Mouse (Mus musculus) forebrain, embryonic 11.5 days (tissue): ENCODE results near the gene Mb. TPM values are rescaled to one million over a fixed set of nuclear protein-coding genes. Genes with fewer than 3 reads are reported as not detected.

ENCODE experiments used
- ATAC-seq: fragments of 200-750 bp; cut with Nextera tagmentation; replicated peaks from 2 replicates; pipeline ENCODE4 v1.8.0; 2017; ENCODE audit warnings: moderate TSS enrichment; ENCODE audit not compliant: low FRiP score
- DNase-seq: peaks from one replicate; pipeline ENCODE4 v3.0.0-alpha.2; 2017; ENCODE audit warnings: low spot score
- H3K27ac ChIP-seq: fragments of 300-500 bp; sonication (generic); 2 replicates; pipeline ENCODE4 v1.5.1; 2014; ENCODE audit warnings: low read depth, low read length
- H3K27me3 ChIP-seq: fragments of 300-500 bp; sonication (generic); 2 replicates; pipeline ENCODE4 v1.6.1; 2014; ENCODE audit warnings: mild to moderate bottlenecking, low read length, mixed read lengths; ENCODE audit not compliant: control insufficient read depth, insufficient read depth
- H3K36me3 ChIP-seq: fragments of 300-500 bp; sonication (generic); 2 replicates; pipeline ENCODE4 v1.6.1; 2014; ENCODE audit warnings: mild to moderate bottlenecking, low read length, moderate library complexity, mixed read lengths; ENCODE audit not compliant: control insufficient read depth, insufficient read depth
- H3K4me1 ChIP-seq: fragments of 300-500 bp; sonication (generic); replicated peaks from 2 replicates; pipeline ENCODE4 v1.6.1; 2014; ENCODE audit warnings: low read length, mixed read lengths; ENCODE audit not compliant: control insufficient read depth, insufficient read depth
- H3K4me2 ChIP-seq: fragments of 300-500 bp; sonication (generic); 2 replicates; pipeline ENCODE4 v1.6.1; 2014; ENCODE audit warnings: low read depth, mild to moderate bottlenecking, low read length, moderate library complexity, mixed read lengths; ENCODE audit not compliant: severe bottlenecking
- H3K4me3 ChIP-seq: fragments of 300-500 bp; sonication (generic); 2 replicates; pipeline ENCODE4 v1.5.1; 2014; ENCODE audit warnings: low read depth, low read length
- H3K9ac ChIP-seq: fragments of 300-500 bp; sonication (generic); 2 replicates; pipeline ENCODE4 v1.6.1; 2014; ENCODE audit warnings: low read length
- H3K9me3 ChIP-seq: fragments of 300-500 bp; sonication (generic); 2 replicates; pipeline ENCODE4 v1.6.1; 2016; ENCODE audit warnings: low read length, mixed read lengths; ENCODE audit not compliant: control insufficient read depth
- WGBS: fragments of 180-500 bp; shearing (Covaris S2); extraction: QIAGEN DNeasy Blood & Tissue Kit; methylation state at CpG from one replicate; pipeline ENCODE4 v1.1.7; 2014; 5-methylcytosine and 5-hydroxymethylcytosine counted together
- polyA plus RNA-seq: library from polyadenylated mRNA; unstranded; fragments of >200 nt; fragmentation: Nextera tagmentation; extraction: Ambion mirVana; gene quantifications from 2 replicates; pipeline ENCODE4 v1.2.1, GENCODE M21; 2014

The Mb gene
- polyA plus RNA-seq, 1 experiment from 2014 or later, result not detected

DNA sequence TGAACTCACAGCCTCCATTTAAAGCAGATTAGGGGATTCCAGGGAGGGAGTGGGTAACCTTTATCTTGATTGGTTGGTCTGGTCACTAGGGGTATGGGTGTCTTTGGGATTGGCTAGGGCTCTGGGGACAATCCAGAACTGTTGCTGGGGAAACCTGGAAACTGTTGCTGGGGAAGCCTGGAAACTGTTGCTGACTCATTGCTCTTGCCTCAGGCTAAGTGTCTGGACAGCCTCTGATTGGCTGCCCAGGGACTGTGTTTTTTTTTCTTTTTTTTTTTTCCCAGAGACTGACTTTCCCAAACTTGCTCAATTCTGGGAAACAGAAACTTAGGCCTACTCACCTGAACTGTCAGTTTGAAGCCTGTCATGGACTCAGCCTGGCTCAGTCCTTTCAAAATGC is 8.1 kb upstream of the Mb start:
- H3K9me3 ChIP-seq, result no peaks in the 10 kb centered on the region; the same call in 1 of the 2 replicates
- no peaks in the 10 kb centered on the region for H3K36me3 ChIP-seq
- no peak overlapping the region for H3K4me3 ChIP-seq
- H3K27me3 ChIP-seq, result no peaks in the 10 kb centered on the region
- H3K9ac ChIP-seq, result no peak overlapping the region
- no peak overlapping the region for H3K27ac ChIP-seq
- ATAC-seq (no peak), DNase-seq (no peak)
- H3K4me2 ChIP-seq, result no peak overlapping the region
- no peaks in the 10 kb centered on the region; the same call in 1 of the 2 replicates for H3K4me1 ChIP-seq

DNA sequence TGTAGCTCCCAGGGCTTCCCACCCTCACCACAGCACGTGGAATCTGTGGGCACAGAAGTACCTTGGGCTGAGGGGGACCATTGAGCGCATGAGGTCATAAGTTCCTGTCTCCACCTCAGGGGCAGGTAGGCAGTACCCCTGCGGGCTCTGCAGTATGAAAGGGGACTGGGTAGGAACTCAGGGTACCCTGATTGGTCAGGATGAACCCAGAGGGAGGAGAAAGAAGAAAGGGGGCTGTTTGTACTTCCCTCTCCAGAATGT is 6.3 kb upstream of the Mb start:
- H3K9ac ChIP-seq, result no peak overlapping the region
- H3K4me3 ChIP-seq, result no peak overlapping the region
- no peaks in the 10 kb centered on the region for H3K36me3 ChIP-seq
- no peak overlapping the region for H3K4me2 ChIP-seq
- WGBS, result 61% methylated on average over 3 of the region's 3 CpGs
- H3K4me1 ChIP-seq, result no peaks in the 10 kb centered on the region; the same call in 1 of the 2 replicates
- ATAC-seq, result no peak
- no peak for DNase-seq
- H3K9me3 ChIP-seq, result no peaks in the 10 kb centered on the region; the same call in 1 of the 2 replicates
- H3K27me3 ChIP-seq, result no peaks in the 10 kb centered on the region
- no peak overlapping the region for H3K27ac ChIP-seq

DNA sequence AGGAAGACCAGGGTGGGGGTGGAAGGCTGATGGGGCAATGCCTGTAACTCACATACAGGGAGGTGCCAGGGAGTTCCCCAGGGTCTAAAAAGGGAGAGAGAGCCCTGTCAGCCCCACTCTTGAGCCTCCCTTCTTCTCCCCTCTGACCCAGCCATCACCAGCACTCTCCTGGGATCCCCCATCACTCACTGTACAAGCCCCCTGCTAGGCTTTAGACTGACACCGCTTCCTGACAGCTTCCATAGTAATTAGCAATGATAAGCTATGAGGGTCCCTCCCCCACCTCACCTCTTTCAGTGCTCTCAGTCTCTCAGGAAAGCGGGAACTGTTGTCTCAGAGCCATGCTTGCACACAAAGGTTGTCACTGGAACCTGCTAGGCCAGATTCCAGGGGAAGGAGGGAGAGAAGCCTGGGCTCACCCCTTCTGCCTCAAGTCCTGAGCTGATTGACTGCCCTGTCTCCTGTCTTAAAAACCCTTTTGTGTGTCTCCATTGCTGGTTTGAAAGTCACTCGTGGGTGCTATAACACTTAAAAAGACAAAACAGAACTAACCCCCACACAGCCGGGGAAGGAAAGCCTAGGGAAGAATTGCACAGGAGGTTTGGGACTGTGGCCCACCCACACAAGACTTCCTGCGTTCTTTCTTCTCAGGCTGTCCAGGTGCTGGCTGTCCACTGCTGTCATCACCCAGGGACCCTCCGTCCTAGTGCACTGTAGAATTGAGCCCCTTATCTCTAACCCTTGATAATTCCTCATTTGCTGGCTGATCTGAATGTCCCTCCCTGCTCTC is 5.7 kb upstream of the Mb start:
- 33% methylated on average over 6 of the region's 6 CpGs for WGBS

DNA sequence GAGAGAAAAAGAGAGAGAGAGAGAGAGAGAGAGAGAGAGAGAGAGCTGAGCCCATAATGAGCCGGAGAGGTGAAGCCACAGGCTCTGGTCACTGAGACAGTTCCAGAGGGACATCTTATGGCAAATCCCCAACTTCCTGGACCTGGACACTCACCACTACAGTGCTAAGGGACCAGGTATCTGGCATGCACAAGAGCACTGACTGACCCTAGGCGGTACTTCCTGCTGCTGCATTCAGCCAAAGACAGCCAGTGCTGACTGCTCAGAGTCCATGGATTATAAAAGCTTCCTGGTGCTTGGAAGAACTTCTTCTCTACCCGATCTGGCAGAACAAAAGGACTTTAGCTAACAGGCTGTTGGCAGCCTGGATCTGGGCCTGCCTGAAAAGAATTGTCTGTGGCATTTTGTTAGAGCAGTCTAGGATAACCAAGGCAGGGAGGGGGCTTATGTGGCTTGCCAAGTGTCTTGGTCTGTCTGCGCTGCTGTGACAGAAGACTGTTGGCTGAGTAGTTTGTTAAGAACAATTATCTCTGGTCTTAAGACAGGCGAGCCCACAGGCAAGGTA is 4.2 kb upstream of the Mb start:
- DNase-seq (no peak), ATAC-seq (no peak)
- WGBS, result 49% methylated on average over 5 of the region's 5 CpGs

More for the DNA sequence above, 5.7 kb upstream of the Mb start:
- Histone ChIP-seq H3K4me3 (no peak overlapping the region), H3K9ac (no peak overlapping the region), H3K27me3 (no peaks in the 10 kb centered on the region), H3K27ac (no peak overlapping the region), H3K4me2 (no peak overlapping the region), H3K4me1 (no peaks in the 10 kb centered on the region; the same call in 1 of the 2 replicates), H3K9me3 (no peaks in the 10 kb centered on the region; the same call in 1 of the 2 replicates), H3K36me3 (no peaks in the 10 kb centered on the region)
- ATAC-seq, result no peak
- no peak for DNase-seq

DNA sequence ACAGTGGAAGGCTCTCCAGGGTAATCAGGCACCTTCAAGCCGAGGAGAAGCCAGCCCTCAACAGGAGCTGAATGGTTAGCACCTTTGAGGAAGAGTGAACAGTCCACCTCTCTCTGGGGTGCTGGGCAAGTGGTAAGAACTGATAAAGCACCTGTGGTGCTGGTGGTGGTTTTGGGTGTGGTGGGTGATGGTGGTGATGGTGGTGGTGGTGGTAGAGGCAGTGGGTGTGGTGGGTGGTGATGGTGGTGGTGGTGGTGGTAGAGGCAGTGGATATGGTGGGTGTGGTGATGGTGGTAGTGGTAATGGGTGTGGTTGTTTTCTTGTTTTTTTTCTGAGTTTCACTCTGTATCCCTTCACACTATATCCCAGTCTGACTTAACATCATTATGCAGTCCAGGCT is 2.6 kb upstream of the Mb start:
- no peak for DNase-seq
- 76% methylated on average over 1 of the region's 1 CpGs for WGBS
- no peak for ATAC-seq
- no peaks in the 10 kb centered on the region for H3K27me3 ChIP-seq
- H3K9ac ChIP-seq, result no peak overlapping the region
- no peaks in the 10 kb centered on the region for H3K9me3 ChIP-seq
- no peaks in the 10 kb centered on the region for H3K36me3 ChIP-seq
- H3K4me3 ChIP-seq, result no peak overlapping the region
- H3K4me1 ChIP-seq, result no peaks in the 10 kb centered on the region; the same call in 1 of the 2 replicates
- no peak overlapping the region for H3K4me2 ChIP-seq
- H3K27ac ChIP-seq, result no peak overlapping the region

More for the DNA sequence above, 4.2 kb upstream of the Mb start:
- H3K4me1 ChIP-seq, result no peaks in the 10 kb centered on the region; the same call in 1 of the 2 replicates
- H3K4me3 ChIP-seq, result no peak overlapping the region
- H3K9ac ChIP-seq, result no peak overlapping the region
- no peaks in the 10 kb centered on the region for H3K27me3 ChIP-seq
- H3K9me3 ChIP-seq, result no peaks in the 10 kb centered on the region; the same call in 1 of the 2 replicates
- H3K4me2 ChIP-seq, result no peak overlapping the region
- H3K36me3 ChIP-seq, result no peaks in the 10 kb centered on the region
- H3K27ac ChIP-seq, result no peak overlapping the region

DNA sequence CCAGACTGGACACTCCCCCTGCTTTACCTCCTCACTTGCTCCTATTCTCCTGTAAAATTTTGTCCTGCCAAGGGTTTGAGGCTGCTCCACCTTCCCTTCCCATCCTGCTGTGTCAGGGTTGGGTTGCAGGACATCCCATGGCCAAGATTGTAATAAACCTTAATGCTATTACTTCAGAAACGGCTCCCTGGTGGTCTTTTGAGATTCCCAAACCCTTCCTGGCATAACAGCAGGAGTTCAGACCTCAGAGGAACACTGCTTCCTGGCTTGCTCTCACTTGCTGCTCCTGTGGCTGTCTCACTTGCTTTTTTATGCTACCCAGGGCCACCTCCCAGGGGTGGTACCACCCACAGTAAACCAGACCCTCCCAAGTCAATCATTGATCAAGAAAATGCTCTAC is 1.7 kb upstream of the Mb start:
- no peak for DNase-seq
- WGBS, result 55% methylated on average over 1 of the region's 1 CpGs

DNA sequence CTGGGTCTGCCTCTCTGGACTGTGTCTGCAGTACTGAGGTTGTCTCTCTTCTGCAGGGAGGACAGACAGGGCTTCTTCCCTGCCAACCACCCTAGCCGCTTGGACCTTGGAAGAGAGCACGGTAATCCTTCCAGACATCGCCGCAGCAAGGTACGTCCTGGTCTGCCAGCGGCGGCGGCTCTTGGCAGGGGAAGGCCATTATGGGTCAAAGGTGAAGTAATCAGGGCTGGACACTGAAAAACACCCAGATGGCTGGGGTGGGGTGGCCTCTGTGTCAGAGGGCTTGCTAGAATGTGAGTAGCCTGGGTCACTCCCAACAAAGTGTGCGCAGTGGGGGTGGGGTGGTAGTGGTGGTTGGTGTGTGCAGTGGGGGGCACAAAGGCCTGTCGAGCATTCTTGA is 4.9 kb downstream of the Mb start:
- Histone ChIP-seq H3K9me3 (no peaks in the 10 kb centered on the region), H3K4me3 (no peak overlapping the region), H3K4me1 (no peaks in the 10 kb centered on the region), H3K27ac (no peak overlapping the region), H3K9ac (no peak overlapping the region), H3K36me3 (no peaks in the 10 kb centered on the region), H3K4me2 (no peak overlapping the region), H3K27me3 (no peaks in the 10 kb centered on the region)
- ATAC-seq (no peak), DNase-seq (no peak)
- WGBS, result 84% methylated on average over 10 of the region's 10 CpGs

More for the DNA sequence above, 1.7 kb upstream of the Mb start:
- H3K4me1 ChIP-seq, result no peaks in the 10 kb centered on the region; the same call in 1 of the 2 replicates
- no peak overlapping the region for H3K9ac ChIP-seq
- H3K27ac ChIP-seq, result no peak overlapping the region
- no peak overlapping the region for H3K4me3 ChIP-seq
- no peak overlapping the region for H3K4me2 ChIP-seq
- ATAC-seq, result no peak
- H3K27me3 ChIP-seq, result no peaks in the 10 kb centered on the region
- no peaks in the 10 kb centered on the region for H3K36me3 ChIP-seq
- no peaks in the 10 kb centered on the region for H3K9me3 ChIP-seq

DNA sequence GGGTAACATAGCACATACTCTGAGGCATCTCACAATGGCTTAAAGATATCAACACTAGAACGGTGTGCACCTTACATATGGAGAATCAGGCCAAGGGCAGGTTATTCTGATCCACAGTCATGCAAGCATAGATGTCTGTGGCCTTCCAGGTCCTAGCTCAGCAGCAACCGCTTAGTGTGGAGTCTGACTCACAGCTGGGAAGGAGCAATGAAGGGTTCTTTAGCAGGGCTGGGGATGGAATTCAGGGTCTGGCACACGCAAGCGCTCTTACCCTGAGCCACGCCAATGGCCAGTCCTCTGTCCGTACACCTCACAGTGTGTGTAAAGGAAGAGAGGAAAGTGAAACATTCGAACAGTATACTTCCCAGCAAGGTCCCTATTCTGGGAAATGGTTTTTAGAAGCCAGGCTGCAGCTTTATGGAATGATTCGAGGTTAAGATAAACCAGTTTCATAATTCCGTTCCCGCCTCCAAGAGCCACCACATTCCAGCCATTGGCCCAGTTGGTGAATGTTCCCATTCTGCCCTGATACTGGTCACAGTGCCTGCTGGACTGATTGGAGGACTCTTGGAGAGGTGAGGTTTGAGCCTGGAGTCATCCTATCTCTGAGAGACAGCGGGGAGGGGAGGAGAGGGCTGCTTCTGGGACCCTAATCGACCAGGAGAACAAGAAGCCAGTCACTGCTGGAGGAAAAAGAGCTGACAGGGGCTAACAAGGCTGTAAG is 5.7 kb downstream of the Mb start, which contains the start of gene Apol6:
Apol6 (plus strand) TSS at position 133 of the 724 bp plus-strand sequence.
- Histone ChIP-seq H3K36me3 (no peaks in the 10 kb centered on the region), H3K4me2 (no peak within 1 kb of the TSS), H3K4me1 (no peaks in the 10 kb centered on the region), H3K9ac (no peak within 1 kb of the TSS), H3K27ac (no peak within 1 kb of the TSS), H3K9me3 (no peaks in the 10 kb centered on the region), H3K27me3 (no peaks in the 10 kb centered on the region), H3K4me3 (no peak within 1 kb of the TSS)
- ATAC-seq, result no peak
- 90% methylated on average over 12 of the region's 12 CpGs for WGBS
- DNase-seq, result no peak
